Mouse (Mus musculus) cerebellum, adult 9-11 months (tissue): ENCODE results near the gene Creld1.

ENCODE experiments used
- DNase-seq: peaks from one replicate; pipeline ENCODE4 v3.0.0; 2022

Gene Creld1

DNA sequence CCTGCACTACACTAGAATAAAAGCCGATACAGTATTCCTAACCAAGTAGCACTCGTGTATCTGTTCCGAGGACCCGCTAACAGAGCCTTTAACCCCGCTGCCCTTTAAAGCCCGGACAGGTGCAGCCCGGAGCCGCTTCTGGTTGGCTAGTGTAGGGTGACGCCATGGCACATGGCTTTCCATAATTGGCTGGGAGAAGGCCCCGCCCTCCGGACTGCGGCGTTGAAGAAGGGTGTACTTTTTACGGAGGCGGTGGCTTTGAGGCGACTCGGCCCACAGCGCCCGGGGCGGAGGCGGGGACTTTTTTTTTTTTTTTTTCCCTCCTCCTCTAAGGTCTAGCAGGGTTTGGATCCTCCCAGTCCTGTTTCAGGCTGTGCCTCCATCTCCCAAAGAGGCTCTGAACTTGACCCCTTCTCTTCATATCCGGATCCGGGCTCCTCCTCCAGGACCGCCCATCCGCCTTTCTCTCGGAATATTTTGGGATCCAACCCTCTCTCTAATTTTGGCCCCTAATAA, at the start of gene Creld1:
TSS of gene Creld1 (plus strand) at position 198 of the 516 bp plus-strand sequence.
- peak; percentile 98 for DNase-seq

- no peak for DNase-seq
These were observed 49.4 kb upstream of the Creld1 start for GRCm38 (mm10) chr6:113433661-113434060.

DNA sequence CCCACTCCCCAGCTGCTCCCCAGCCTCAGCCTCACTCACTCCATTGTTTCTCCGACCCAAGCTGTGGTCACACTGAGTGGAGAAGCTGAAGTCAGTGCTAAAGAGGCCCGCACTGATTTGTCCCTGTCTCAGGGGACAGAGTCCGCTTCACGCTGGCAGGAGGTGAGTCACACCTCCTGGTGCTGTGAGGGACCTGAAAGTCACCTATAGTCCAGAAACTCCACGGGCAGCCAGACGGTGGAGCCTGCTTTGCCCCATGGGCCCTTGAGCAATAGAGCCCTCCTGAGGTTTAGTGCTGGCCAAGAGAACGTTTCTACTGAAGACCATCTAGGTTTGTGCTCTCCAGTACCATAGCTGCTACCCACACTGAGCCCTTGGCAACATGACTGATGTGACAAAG, 48.4 kb upstream of the Creld1 start:
- DNase-seq: no peak

DNA sequence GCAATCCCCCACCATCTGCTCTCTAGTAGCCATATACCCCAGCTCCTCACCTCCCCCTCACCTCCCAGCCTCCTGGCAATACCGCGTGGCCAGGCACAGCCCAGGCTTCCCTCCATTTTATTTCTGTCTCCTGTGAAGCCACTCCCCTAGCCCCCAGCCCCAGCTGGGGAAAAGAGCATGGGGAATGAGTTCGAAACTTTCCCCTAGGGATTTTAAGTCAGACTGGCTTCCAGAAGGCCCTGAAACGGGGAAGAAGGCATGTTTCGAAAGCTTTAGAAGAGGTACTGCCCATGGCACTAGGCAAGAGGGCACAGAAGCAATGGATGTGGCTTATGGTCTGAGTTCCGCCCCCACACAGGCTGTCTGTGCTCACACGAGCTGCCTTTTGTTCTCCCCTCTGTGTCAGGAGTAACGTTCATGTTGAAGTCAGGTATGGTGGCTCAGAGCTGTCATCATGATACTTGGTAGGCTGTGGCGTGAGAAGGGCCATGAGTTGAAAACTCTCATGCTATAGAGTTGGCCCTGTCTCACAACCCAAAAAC, 47.4 kb upstream of the Creld1 start, which contains the start of gene Cidec:
TSS of gene Cidec (minus strand) at position 97 of the 542 bp plus-strand sequence.
- no peak for DNase-seq

DNA sequence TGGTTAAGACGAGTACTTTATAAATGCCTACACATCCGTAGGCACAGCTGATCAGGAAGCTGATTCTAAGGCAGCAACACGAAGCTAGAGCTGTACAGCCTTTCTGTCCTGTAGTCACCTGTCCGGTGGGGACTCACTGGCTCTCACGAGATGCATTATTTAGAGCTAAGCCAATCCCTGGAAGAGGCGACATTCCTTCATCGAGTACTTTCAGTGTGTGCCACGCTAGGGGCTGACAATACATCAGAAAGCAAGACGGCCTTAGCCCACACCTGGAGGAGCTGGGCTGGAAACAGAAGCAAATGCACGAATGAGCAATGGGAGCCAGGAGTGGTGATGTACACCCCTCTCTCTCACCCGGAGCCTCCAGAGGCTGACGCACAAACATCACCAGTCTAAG, 46.0 kb upstream of the Creld1 start:
- DNase-seq: no peak

DNA sequence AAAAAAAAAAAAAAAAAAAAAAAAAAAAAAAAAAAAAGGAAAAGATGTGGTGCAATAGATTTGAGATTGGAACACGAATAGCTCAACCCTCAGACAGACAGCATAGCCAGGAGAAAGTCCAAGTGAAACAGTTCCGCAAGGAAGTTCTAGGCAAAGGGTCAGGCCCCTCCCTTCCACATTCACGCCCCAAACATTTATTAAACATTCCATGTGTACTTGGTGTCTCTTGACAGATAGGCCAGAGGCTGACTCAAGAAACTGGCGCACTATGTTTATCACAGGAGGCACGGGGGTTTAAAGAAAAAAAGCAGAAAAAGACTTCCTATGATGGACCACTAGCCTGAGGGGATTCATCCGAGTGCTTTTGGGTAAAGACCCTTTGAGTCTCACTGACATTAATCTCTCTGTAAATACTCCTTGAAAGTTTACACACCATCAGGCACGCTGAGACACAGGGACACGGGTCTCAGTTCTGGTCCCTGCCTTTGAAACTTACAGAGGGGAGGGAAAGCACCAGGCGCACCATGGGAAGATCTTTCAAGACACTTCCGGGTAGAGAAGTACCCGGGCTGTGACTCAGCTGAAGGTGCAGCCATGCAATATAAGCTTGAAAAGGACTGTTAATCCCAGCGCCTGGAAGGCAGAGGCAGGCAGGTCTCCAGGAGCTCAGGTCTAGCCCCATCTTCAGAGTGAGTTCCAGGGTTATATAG, 44.2 kb upstream of the Creld1 start:
- DNase-seq: no peak

GRCm38 (mm10) chr6:113440686-113441085, 42.4 kb upstream of the Creld1 start:
- DNase-seq: no peak

DNA sequence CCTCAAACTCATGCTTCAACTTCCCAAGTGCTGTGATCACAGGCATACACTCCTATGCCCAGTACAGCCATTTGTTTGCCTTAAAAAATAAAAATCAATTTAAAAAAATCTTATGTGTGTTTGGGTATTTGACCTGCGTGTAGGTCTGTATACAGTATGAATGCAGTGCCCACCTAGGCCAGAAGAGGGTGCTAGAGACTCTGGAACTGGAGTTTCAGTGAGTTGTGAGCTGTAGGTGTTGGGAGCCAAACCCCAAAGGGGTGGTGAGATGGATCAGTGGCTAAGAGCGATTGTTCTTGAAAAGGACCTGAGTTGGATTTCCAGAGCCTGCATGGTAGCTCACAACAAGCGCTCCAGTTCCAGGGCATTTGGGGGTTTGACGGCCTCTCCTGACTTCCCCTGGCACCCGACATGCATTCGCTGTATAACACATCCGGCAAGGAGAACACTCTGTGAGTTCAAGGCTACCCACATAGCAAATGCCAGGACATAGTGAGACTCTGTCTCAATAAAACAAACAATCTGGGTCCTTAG, 41.9 kb upstream of the Creld1 start:
- peak; percentile 77 for DNase-seq

GRCm38 (mm10) chr6:113442087-113442441, 41.0 kb upstream of the Creld1 start:
- no peak for DNase-seq

GRCm38 (mm10) chr6:113442442-113443090, 40.5 kb upstream of the Creld1 start, which contains the start of gene Jagn1:
Gene Jagn1, plus strand, starts transcription at chr6:113442569.
- DNase-seq: peak; percentile 91

GRCm38 (mm10) chr6:113443091-113443490, 40.0 kb upstream of the Creld1 start:
- DNase-seq: no peak

DNA sequence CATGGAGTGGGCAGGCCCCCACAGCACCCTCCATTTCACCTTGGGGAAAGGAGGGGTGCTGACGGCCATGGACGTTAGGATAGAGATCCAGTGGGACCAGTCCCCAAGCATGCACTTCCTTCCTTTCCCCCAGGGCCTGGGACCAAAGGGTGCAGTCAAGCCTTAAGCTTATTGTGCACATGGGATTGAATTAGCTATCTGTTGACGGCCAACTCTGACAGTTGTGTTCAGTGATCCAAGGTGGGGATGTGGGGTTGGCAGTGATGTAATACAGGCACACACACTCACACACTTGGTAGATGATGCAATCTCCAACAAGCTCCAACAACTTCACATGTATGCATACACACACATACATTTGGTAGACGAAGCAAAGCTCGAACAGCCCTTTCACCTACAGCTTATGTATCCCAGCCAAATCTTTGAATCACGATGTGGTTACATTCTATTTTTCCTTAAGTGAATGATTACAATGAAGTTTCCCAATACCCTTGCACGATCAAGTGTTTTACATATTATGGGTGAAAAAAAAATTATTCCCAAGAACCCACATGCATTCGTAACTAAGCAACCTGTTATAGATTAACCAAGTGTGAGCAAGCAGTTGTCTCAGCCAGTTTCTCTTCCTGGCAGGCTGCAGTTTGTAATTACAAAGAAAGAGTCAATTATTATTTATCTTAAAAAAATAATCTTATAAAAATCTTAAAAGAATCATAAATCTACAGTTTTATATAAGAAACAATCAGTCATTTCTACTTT, 38.7 kb upstream of the Creld1 start:
- no peak for DNase-seq

GRCm38 (mm10) chr6:113447639-113448038, 35.5 kb upstream of the Creld1 start:
- DNase-seq: peak; percentile 56

DNA sequence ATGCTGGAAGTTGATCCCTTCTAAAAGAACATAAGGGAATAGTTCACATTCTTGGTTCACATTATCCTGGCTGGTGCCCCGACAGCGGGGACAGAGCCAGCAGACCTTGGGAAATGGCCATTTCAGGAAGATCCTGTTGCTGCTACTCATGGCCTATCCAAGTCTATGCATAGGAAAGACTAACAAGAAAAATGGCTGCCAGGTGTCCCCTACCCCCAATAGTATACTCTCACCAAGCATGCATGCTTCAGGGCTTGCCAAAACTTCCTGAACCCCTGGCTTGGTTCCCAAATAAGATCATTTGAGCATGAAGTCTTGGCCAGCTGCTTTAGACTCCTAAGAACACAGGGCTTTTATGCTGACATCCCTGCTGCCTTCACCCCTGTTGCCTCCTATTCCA, 31.3 kb upstream of the Creld1 start:
- no peak for DNase-seq

DNA sequence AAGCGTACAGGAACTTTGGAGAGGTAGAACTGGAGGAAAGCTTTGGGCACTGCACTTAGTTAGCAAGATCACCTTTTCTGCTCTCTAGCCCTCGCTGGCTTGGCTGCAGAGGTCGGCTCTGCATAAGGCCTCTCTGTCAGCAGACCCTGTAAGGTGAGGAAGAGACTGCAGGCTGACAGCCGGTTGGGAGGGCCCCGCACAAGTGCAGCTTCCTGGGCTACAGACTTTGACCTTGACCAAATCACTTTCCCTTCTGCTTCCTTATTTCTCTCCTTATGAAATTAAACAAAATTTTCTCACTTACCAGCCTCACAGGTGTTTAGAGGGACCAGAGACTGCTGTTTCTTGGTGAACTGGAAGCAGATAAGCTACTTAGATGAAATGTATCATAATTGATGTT, 28.1 kb upstream of the Creld1 start:
- no peak for DNase-seq

GRCm38 (mm10) chr6:113457952-113458534, 25.1 kb upstream of the Creld1 start, which contains the start of gene Il17re:
Gene Il17re, plus strand, starts transcription at chr6:113458484.
- no peak for DNase-seq

GRCm38 (mm10) chr6:113458635-113459034, 24.5 kb upstream of the Creld1 start:
- DNase-seq: peak; percentile 60

DNA sequence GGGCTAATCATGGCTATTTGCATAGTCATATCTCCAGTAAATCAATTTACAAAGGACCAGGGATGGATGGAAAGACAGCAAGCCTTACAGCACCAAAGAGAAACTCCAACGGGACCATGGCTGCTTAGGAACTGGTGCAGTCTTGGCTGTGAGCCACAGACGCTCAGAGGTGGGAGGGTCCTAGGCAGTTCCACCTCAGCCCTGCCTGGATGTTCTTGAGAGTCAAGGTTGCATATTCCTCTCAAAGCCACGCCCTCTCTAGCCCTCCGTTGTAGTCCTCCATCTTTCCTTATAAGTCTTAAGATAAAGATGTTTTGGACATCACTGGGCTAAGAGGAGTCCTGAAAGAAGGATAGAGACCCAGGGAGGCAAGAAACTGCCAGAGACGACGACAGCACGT, 19.1 kb upstream of the Creld1 start:
- no peak for DNase-seq

- DNase-seq: no peak
These were observed 17.5 kb upstream of the Creld1 start for GRCm38 (mm10) chr6:113465602-113466001.

DNA sequence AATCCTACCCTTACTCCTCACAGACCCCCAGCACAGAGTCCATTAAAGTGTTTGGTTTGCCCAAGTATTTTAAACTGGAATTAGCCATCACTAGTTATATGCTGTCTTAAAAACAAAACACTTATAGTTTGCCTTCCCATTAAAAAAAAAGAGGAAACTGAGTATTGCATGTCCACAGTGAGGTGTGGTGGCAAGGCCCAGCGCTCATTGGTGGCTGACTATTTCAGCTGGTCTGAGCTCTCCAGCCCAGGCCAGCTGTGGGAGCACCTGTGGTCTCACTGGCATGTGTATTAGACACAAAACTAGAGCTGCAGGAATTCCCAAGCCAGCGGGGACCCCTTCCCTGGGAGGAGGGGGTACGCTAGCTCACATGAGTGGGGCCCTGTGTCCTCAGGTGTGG, 14.6 kb upstream of the Creld1 start:
- no peak for DNase-seq

- peak; percentile 77 for DNase-seq
These were observed 14.1 kb upstream of the Creld1 start for GRCm38 (mm10) chr6:113469021-113469420.

DNA sequence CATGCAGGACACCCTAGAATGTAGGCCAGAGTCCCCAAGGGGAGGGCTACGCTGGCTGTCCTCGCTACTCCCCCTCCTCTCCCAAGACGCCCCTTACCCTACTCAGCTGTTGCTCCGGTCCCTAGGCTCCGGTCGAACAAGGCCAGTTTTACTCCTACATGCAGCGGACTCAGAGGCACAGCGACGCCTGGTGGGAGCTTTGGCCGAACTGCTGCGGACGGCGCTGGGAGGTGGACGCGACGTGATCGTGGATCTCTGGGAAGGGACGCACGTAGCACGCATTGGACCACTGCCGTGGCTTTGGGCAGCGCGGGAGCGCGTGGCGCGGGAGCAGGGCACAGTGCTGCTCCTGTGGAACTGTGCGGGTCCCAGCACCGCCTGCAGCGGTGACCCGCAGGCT, 13.7 kb upstream of the Creld1 start:
- DNase-seq: peak; percentile 84
